Mouse (Mus musculus) embryonic fibroblast, embryonic 13.5 days (primary cell): ENCODE results near the gene Ophn1.

Source experiments
- CTCF ChIP-seq: IDR thresholded peaks from 2 replicates; pipeline ENCODE4 v1.5.1; 2011; ENCODE audit warnings: mild to moderate bottlenecking, control low read depth, low read length, moderate library complexity, borderline replicate concordance; ENCODE audit not compliant: insufficient read depth
- POLR2A ChIP-seq: IDR thresholded peaks from 2 replicates; pipeline ENCODE4 v1.6.1; 2011; ENCODE audit warnings: low read depth, mild to moderate bottlenecking, control low read depth, low read length, moderate library complexity

DNA sequence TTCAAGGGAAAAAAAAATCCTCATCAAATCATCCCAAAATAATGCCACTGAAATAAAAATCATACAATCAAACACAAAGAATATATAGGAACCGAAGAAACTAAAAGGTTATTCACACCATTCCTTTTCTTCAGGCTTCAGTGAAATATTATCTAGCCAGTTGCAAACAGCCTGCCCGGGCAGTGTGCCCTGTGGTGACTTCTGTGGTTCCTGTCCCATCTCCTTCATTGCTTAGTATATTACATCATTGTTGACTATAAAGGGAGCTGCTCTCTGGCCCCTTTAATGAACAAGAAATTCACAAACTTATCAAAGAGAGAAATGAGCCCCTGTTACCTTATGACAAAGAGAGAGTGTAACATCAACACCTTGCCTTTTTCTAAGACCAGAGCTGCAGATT, 21.1 kb downstream of the Ophn1 start:
- TF ChIP-seq POLR2A = no peak
- no peak for TF ChIP-seq CTCF
